Mouse (Mus musculus) gastrocnemius, adult 8-10 months (tissue): Measurements from ENCODE around the gene Bcor. TPM values are rescaled to one million over a fixed set of nuclear protein-coding genes. Genes with fewer than 3 reads are reported as not detected.

Experiments used
- DNase-seq, 2 experiments: peaks; one replicate each; pipeline ENCODE4 v3.0.0; 2022; ENCODE audit warnings: low spot score in 2 of 2
- total RNA-seq, 4 experiments: library from RNA; stranded (reverse); gene quantifications; 2 replicates each; pipeline ENCODE4 v1.2.4; 2022

The Bcor gene
- total RNA-seq, 4 experiments from 2014 or later = 13.2 to 17.4 (median 14.1) TPM

DNA sequence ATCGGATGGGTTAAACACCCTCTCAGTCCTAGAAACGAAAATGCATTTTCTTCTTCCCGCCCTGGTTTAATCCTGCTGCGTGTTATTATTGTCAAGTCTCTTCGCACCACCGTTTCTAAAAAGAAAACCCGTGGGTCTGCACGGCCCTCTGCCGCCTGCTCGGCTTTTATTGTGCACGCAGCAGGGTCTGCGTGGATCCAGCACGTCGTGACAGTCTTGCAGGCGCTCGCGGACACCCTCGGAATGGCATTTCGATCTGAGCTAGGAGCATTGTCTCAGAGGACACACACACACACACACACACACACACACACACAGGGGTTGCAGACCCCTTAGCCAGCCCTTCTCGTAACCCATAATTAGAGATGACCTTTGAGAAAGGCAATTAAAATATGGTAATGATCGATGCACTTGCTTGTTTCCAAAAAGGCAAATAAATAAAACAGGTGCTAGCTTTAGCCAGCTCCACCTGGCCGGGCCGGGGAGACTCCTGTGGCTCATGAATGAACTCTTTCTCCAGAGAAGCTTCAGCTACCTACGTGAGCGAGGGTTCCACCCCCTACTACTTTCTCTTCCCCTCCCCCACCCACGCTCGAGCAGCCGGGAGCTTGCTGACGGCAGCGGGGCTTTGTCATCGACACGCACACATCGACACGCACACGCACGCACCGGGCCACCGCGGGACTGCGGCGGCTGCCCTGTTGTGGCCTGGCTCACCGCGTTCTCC, 8.7 kb downstream of the Bcor start:
- DNase-seq = no peak

DNA sequence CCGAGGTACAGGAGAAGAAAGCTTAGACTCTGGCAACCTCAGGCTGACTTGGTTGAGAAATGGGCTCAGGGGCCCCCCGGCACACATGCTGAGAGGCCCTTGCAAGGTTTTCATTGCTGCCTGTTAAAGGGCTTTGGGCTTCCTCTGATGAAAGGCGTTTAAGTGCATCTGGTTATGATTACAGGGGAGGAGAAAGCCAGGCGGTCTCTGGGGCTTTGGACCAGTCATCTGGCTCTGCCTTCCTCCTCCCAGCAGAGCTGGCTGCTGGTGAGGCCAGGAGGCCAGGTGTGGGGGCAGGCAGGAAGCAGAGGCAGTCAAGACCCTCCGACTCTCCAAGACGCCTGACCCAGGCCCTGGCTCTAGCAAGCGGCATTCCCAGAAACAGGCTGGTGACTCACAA, 9.7 kb downstream of the Bcor start:
- DNase-seq = no peak

- DNase-seq = no peak
Observed at GRCm38 (mm10) chrX:12146263-12146662, 13.9 kb downstream of the Bcor start.

DNA sequence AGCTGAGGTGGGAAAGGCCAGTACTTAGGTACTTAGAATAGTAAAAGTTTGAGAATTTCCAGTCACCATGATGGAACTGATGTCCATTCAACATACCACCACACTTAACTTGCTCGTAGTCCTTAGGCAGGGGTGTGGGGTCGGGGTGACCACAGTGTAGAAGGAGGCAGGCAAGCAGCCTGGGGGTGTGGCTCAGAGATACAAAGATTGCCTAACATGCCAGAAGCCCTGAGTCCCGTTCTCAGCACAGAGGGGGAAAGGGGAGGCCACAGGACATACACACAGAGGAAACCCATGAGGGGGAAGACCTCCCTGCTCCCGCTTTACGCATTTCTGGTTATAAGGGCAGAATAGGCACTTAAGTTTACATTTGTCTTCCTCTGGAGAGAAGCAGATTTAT, 17.3 kb downstream of the Bcor start:
- no peak for DNase-seq

GRCm38 (mm10) chrX:12140086-12140740, 19.9 kb downstream of the Bcor start:
- DNase-seq = no peak

- no peak for DNase-seq
Observed at GRCm38 (mm10) chrX:12138266-12138665, 21.9 kb downstream of the Bcor start.

- DNase-seq = no peak
Observed at GRCm38 (mm10) chrX:12137121-12137521, 23.0 kb downstream of the Bcor start.

DNA sequence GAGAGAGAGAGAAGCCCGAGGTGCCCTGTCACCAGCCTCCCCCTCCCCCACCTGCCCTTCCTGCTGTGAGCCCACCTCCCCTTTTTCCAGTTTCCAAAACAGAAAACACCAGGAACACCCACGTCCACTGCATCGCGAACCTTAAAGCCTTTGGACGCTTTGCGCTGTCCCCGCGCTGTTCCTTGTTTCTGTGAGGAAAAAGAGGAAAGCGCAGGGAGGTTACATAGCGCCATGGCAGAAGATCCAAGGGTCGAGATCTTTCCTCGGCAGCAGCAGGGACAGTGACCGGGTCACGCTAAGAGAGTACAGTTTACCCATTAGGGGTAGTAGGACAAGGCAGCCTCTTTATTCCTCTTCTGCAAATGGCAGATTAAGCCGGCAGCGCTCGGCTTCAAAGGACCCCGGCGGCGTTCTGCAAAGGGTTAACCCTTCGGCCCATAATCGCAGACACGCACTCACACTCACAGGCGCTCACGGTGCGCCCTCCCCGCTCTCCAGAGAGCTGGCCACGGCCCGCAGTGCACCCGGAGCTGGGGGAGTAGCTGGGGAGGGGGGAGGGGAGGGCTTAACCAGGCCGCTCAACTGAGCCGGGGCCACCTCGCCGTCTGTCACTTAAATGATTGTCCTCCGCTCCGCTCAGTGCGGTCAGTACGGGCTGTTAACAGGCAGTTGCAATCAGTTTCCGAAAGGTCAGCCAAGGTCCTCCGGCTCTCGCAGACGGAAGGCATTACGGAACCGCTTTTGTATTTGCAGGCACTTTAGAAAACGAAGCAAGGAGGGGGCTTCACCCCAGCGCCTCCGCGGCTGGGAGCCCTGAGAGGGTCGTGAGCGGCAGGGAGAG, 23.7 kb downstream of the Bcor start:
- no peak for DNase-seq

GRCm38 (mm10) chrX:12135121-12136111, 24.7 kb downstream of the Bcor start:
- DNase-seq = peak in 1 of 2 experiments; percentile 71

- peak; percentile 62 to 75 for DNase-seq
Observed at GRCm38 (mm10) chrX:12134541-12134940, 25.6 kb downstream of the Bcor start.

DNA sequence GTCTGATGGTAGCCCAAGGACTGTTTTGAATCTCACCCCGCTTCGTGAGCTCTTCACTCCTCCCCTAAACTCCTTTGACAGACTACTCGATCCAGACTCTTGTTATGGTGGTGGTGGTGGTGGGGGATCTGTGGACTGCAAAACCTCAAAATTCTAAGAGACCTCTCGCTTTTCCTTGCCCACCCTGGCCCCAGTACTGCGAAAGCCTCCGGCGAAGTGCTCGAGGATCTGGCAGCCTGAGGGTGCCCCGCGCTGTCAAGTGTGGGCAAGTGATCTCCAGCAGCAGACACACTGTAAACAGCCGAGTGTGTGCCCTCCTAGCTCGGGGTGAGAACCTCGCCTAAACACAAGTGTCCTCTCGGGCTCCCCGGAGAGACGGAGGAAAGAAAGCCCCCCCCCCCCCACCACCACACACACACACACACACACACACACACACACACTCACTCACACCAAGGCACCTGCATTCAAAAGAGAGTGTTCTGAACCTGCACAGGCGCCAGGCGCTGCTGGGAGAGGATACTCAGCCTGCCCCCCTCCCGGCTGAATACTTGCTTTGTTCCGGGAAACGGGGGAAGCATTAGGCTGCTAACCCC, 26.2 kb downstream of the Bcor start:
- no peak for DNase-seq

GRCm38 (mm10) chrX:12133178-12133835, 26.8 kb downstream of the Bcor start:
- peak in 1 of 2 experiments; percentile 72 for DNase-seq

- DNase-seq = no peak
Observed at GRCm38 (mm10) chrX:12132541-12133177, 27.5 kb downstream of the Bcor start.

DNA sequence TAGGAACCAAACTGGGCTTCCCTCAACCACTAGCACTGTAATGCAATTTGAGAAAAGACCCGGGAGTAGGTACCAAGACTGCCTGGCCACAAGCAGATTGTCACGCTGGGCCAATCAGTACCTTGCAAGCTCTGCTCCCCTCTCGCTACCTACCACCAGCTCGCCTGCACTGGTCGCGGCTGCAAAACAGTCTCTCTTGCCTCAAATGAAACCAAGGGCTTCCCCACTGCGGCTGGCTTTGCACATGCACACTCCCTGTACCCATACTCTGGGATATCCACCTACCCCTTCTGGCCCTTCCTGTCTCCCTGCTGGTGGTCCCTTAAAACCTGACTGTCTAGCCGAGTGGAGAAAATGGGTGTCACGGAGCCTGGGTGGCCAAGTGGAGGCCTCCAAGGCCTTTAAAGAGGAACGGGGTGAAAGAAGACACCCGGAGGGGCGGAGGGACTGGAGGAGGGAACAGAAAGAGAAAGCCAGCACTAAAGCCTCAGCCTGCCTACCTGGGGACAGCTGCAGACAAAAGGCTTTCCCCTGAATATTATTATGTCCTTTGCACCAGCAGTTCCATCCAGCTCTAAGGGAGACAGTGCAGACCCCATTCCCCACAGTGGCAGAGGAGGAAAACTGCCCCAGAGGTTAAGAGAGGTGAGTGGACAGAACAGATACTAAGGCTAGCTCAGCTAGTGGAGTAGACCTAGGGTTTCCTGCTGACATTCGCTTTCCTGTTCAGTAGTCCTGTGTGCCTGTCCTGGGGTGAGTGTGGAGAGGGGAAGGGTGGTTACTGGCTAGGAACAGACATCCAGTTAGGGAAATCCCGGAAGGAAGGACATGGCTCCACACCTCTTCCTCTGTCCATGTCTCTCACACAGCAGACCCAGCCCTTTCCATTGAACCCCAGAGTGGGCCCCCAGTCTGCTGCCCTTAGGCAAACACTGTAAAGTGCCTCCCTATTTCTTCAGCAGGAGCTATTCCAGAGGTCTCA, 30.0 kb downstream of the Bcor start:
- no peak for DNase-seq

- peak in 1 of 2 experiments; percentile 32 for DNase-seq
Observed at GRCm38 (mm10) chrX:12129230-12129629, 30.9 kb downstream of the Bcor start.

GRCm38 (mm10) chrX:12128165-12129083, 31.7 kb downstream of the Bcor start:
- no peak for DNase-seq

DNA sequence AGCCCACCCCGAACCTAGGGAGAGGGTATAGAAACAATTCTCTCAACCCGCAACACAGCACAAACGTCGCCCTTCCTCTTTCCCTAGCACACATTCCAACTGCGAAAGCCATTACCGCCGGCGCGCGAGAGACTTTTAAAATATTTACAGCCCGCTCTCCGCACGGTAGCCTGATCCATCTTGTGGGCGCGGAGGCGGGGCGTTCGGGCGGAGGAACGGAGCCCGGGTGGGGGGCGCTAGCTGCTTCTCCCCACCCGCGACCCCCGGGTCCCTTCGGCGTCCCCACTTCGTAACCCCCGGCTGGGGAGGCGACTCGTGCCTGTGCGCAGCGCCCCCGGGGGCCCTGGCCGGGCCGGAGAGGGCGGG, 32.4 kb downstream of the Bcor start:
- DNase-seq = no peak
